12 mouse cellular contexts compared by ENCODE assay signal in genomic region chr4:137917591-137917990, GRCm38 (mm10). TPM values are rescaled to one million over a fixed set of nuclear protein-coding genes. Genes with fewer than 3 reads are reported as not detected.
A peak's percentile ranks its signal among the peaks of the same experiment; 100 is the strongest.
DNase-seq lines count a peak whose midpoint lies in the region; ATAC-seq and TF ChIP-seq lines count a peak whose summit lies in the region.
"Had no signal": no experiment of that assay in that cellular context is flagged by ENCODE, and none has a peak within 500 bp of the region (broad histone marks: within the 10 kb centered on the region; RNA-seq: fewer than 3 reads in every experiment).

No protein-coding gene starts in this region.

- CTCF ChIA-PET in Patski (lab: Charles Lee): interaction anchor here (0.8 to 1.7 kb wide), 2 partner anchors 11 to 25 kb away, joined by 3 to 5 read pairs; no protein-coding TSS in a partner anchor

- 50% methylated on average over 6 of the region's 6 CpGs for WGBS in heart, embryonic 16.5 days
- 42% methylated on average over 6 of the region's 6 CpGs for WGBS in intestine, embryonic 16.5 days

- no peak for TF ChIP-seq CTCF in Patski (IDR thresholded peaks at IDR 0.05)

- H3K4me3 ChIP-seq in heart, embryonic 16.5 days (ENCODE audit: low read length): no peak overlapping the region
- H3K4me3 ChIP-seq in intestine, embryonic 16.5 days (ENCODE audit: low read length): no peak overlapping the region
- H3K4me3 ChIP-seq: layer of hippocampus, adult 2 months; megakaryocyte, embryonic 14.5 days had no signal

- ATAC-seq in heart, embryonic 16.5 days (replicated peaks; ENCODE audit: extremely low read depth, insufficient read depth, low FRiP score): no peak
- ATAC-seq in Patski: no peak
- ATAC-seq in intestine, embryonic 16.5 days: no peak

- H3K27ac ChIP-seq in heart, embryonic 16.5 days (ENCODE audit: low read length): peak overlapping the region; percentile 8
- peak overlapping the region; percentile 61; the same call in 1 of the 2 replicates for H3K27ac ChIP-seq in intestine, embryonic 16.5 days (ENCODE audit: low read length)

- H3K9me3 ChIP-seq in heart, embryonic 16.5 days (replicated peaks; ENCODE audit: control insufficient read depth, low read length): no peaks in the 10 kb centered on the region
- no peaks in the 10 kb centered on the region for H3K9me3 ChIP-seq in intestine, embryonic 16.5 days (ENCODE audit: control insufficient read depth, low read length)
- H3K9me3 ChIP-seq: megakaryocyte, embryonic 14.5 days had no signal

- peaks cover 34% of the 10 kb centered on the region for H3K4me1 ChIP-seq in heart, embryonic 16.5 days (ENCODE audit: control insufficient read depth, insufficient read depth, low read length)
- peaks cover 55% of the 10 kb centered on the region for H3K4me1 ChIP-seq in intestine, embryonic 16.5 days (ENCODE audit: control insufficient read depth, insufficient read depth, low read length)

- intact Hi-C loops in heart, postnatal 14 days (cut with DNase I): no loop called here

- no peaks in the 10 kb centered on the region for H3K36me3 ChIP-seq in heart, embryonic 16.5 days (ENCODE audit: control insufficient read depth, insufficient read depth)
- H3K36me3 ChIP-seq in intestine, embryonic 16.5 days (ENCODE audit: control insufficient read depth, insufficient read depth, low read length): no peaks in the 10 kb centered on the region
- H3K36me3 ChIP-seq: G1E had no signal

- no peaks in the 10 kb centered on the region for H3K27me3 ChIP-seq in heart, embryonic 16.5 days (ENCODE audit: control insufficient read depth, insufficient read depth, low read length)
- no peaks in the 10 kb centered on the region for H3K27me3 ChIP-seq in Patski
- H3K27me3 ChIP-seq in intestine, embryonic 16.5 days (replicated peaks; ENCODE audit: control insufficient read depth, insufficient read depth, low read length): no peaks in the 10 kb centered on the region

- POLR2A ChIA-PET in Patski (lab: Charles Lee): interaction anchor here (0.6 to 1.7 kb wide), 2 partner anchors 30 to 34 kb away, joined by 3 to 6 read pairs; no protein-coding TSS in a partner anchor

- H3K4me2 ChIP-seq in heart, embryonic 16.5 days (ENCODE audit: low read depth, low read length): peak overlapping the region; percentile 13; the same call in 1 of the 2 replicates
- no peak overlapping the region for H3K4me2 ChIP-seq in intestine, embryonic 16.5 days (ENCODE audit: low read depth, low read length)

- no peak for DNase-seq in heart, postnatal 14 days
- DNase-seq in NIH3T3 (ENCODE audit: low read depth) (peak; percentile 18), Patski (ENCODE audit: low read depth, low spot score) (peak; percentile 48)
- DNase-seq in c-Kit-positive CD71-positive TER-119-positive erythroid progenitor cells, embryonic 14.5 days (ENCODE audit: low spot score): no peak
- DNase-seq in frontal cortex, postnatal 36 days (ENCODE audit: low spot score in 2 of 2): no peak
- DNase-seq: liver; thymus, postnatal 25 days had no signal

- in situ Hi-C loops in Patski (cut with MboI; ENCODE audit: low pct_unique_long_range_greater_than_20kb): no loop called here

- peak overlapping the region; percentile 8; the same call in 1 of the 2 replicates for H3K9ac ChIP-seq in heart, embryonic 16.5 days (ENCODE audit: low read length)
- H3K9ac ChIP-seq in intestine, embryonic 16.5 days (ENCODE audit: low read depth, low read length): peak overlapping the region; percentile 30

RNA-seq across cellular contexts. Expression of gene Ece1, which starts 55.6 kb away (rescaled TPM):
- polyA plus RNA-seq in heart, embryonic 16.5 days (2015; fragmentation: Nextera tagmentation; extraction: Ambion mirVana): 57.2 and 69.2 TPM in 2 replicates
- 100 to 1,000 TPM in 1 of 2 experiments, 10 to 100 TPM in 1; 94.5 to 117 TPM for total RNA-seq in heart, postnatal 14 days (2021)
- 147 TPM for polyA plus RNA-seq in Patski (2021)
- 56.0 and 63.0 TPM in 2 replicates for polyA plus RNA-seq in intestine, embryonic 16.5 days (2015; fragmentation: Nextera tagmentation; extraction: Ambion mirVana)

Comparison
In these comparisons a context has a peak if more than half of its experiments do, and no peak if none do; other contexts are left out.
1. DNase-seq: peak in NIH3T3 (single experiment) and Patski (single experiment); none in heart, postnatal 14 days (0 of 2), c-Kit-positive CD71-positive TER-119-positive erythroid progenitor cells, embryonic 14.5 days (single experiment) and frontal cortex, postnatal 36 days (0 of 2).